Mouse (Mus musculus) bone marrow, adult 2 months (tissue): ENCODE data around the gene Abcg5. TPM values are rescaled to one million over a fixed set of nuclear protein-coding genes. Genes with fewer than 3 reads are reported as not detected.

Source experiments
- H3K27ac ChIP-seq: fragments of 200-500 bp; 2 replicates; pipeline ENCODE4 v1.5.1; 2012; ENCODE audit warnings: low read depth, mild to moderate bottlenecking, control low read depth, inconsistent platforms, low read length; ENCODE audit not compliant: control insufficient read depth, poor library complexity, insufficient read depth
- H3K4me1 ChIP-seq: fragments of 200-500 bp; 2 replicates; pipeline ENCODE4 v1.6.1; 2011; ENCODE audit warnings: low read length; ENCODE audit not compliant: control insufficient read depth, insufficient read depth
- H3K4me3 ChIP-seq: fragments of 200-500 bp; replicated peaks from 2 replicates; pipeline ENCODE3; 2011; ENCODE audit warnings: mild to moderate bottlenecking, low read depth, low read length, control low read depth; ENCODE audit not compliant: control insufficient read depth
- CTCF ChIP-seq: fragments of 200-500 bp; IDR thresholded peaks from 2 replicates; pipeline ENCODE4 v1.5.1; 2011; ENCODE audit warnings: low read length, control low read depth; ENCODE audit not compliant: control insufficient read depth, insufficient read depth
- POLR2A ChIP-seq: fragments of 200-500 bp; IDR thresholded peaks from 2 replicates; pipeline ENCODE4 v1.6.1; 2011; ENCODE audit warnings: low read depth, mild to moderate bottlenecking, control low read depth, low read length, borderline replicate concordance; ENCODE audit not compliant: control insufficient read depth
- WGBS: fragments of 180-500 bp; shearing (Covaris S2); methylation state at CpG from one replicate; pipeline ENCODE4 v1.1.7; 2018; 5-methylcytosine and 5-hydroxymethylcytosine counted together
- polyA plus RNA-seq: library from polyadenylated mRNA; stranded (reverse); fragments of >200 nt; gene quantifications from 2 replicates; pipeline ENCODE4 v1.2.4, GENCODE M21; 2011; ENCODE audit warnings: low replicate concordance; ENCODE audit not compliant: missing spikeins, insufficient read depth, insufficient read length

Abcg5 gene
- polyA plus RNA-seq, 1 experiment = 0.85 TPM

GRCm38 (mm10) chr17:84621209-84621608 is 61.6 kb downstream of the Abcg5 start:
- Histone ChIP-seq H3K4me1 (peaks cover 10% of the 10 kb centered on the region), H3K27ac (peak overlapping the region; percentile 51; the same call in 1 of the 2 replicates), H3K4me3 (no peak overlapping the region)
- WGBS = 56% methylated on average over 6 of the region's 6 CpGs
- TF ChIP-seq CTCF = no peak
- TF ChIP-seq POLR2A = no peak

- Histone ChIP-seq H3K4me1 (peaks cover 10% of the 10 kb centered on the region), H3K4me3 (no peak overlapping the region), H3K27ac (no peak overlapping the region; the same call in 1 of the 2 replicates)
- 53% methylated on average over 6 of the region's 6 CpGs for WGBS
- TF ChIP-seq POLR2A (no peak), CTCF (no peak)
Measured at GRCm38 (mm10) chr17:84620610-84621009, 62.2 kb downstream of the Abcg5 start.

- Histone ChIP-seq H3K4me3 (no peak overlapping the region), H3K27ac (peak overlapping the region; percentile 97), H3K4me1 (peaks cover 10% of the 10 kb centered on the region)
- TF ChIP-seq POLR2A (no peak), CTCF (no peak)
- 81% methylated on average over 3 of the region's 3 CpGs for WGBS
Measured at GRCm38 (mm10) chr17:84620076-84620475, 62.7 kb downstream of the Abcg5 start.

GRCm38 (mm10) chr17:84619112-84619511 is 63.7 kb downstream of the Abcg5 start:
- Histone ChIP-seq H3K27ac (peak overlapping the region; percentile 97), H3K4me3 (no peak overlapping the region), H3K4me1 (peaks cover 10% of the 10 kb centered on the region)
- TF ChIP-seq CTCF (no peak), POLR2A (no peak)
- 44% methylated on average over 7 of the region's 7 CpGs for WGBS

- 65% methylated on average over 6 of the region's 6 CpGs for WGBS
- TF ChIP-seq CTCF = no peak
- no peak for TF ChIP-seq POLR2A
- Histone ChIP-seq H3K4me3 (no peak overlapping the region), H3K4me1 (peaks cover 15% of the 10 kb centered on the region), H3K27ac (no peak overlapping the region)
Measured at GRCm38 (mm10) chr17:84617953-84618352, 64.9 kb downstream of the Abcg5 start.

- H3K4me3 ChIP-seq = no peak overlapping the region
- TF ChIP-seq CTCF (no peak), POLR2A (no peak)
- peaks cover 15% of the 10 kb centered on the region for H3K4me1 ChIP-seq
- H3K27ac ChIP-seq = no peak overlapping the region
- WGBS = 70% methylated on average over 6 of the region's 6 CpGs
Measured at GRCm38 (mm10) chr17:84616526-84617074, 66.2 kb downstream of the Abcg5 start.

- Histone ChIP-seq H3K27ac (no peak overlapping the region), H3K4me3 (no peak overlapping the region), H3K4me1 (peaks cover 13% of the 10 kb centered on the region)
- TF ChIP-seq POLR2A (no peak), CTCF (no peak)
- 84% methylated on average over 11 of the region's 11 CpGs for WGBS
Measured at GRCm38 (mm10) chr17:84615811-84616210, 67.0 kb downstream of the Abcg5 start.

GRCm38 (mm10) chr17:84611971-84612370 is 70.8 kb downstream of the Abcg5 start:
- 60% methylated on average over 7 of the region's 7 CpGs for WGBS
- TF ChIP-seq POLR2A (no peak), CTCF (no peak)

GRCm38 (mm10) chr17:84611500-84611899 is 71.3 kb downstream of the Abcg5 start:
- TF ChIP-seq CTCF = no peak
- TF ChIP-seq POLR2A = no peak
- no peak overlapping the region for H3K4me3 ChIP-seq
- no peak overlapping the region for H3K27ac ChIP-seq
- WGBS = 84% methylated on average over 9 of the region's 9 CpGs
- H3K4me1 ChIP-seq = peaks cover 5% of the 10 kb centered on the region

More at GRCm38 (mm10) chr17:84611971-84612370, 70.8 kb downstream of the Abcg5 start:
- Histone ChIP-seq H3K4me3 (no peak overlapping the region), H3K27ac (no peak overlapping the region), H3K4me1 (peaks cover 5% of the 10 kb centered on the region)
